Mouse (Mus musculus): ENCODE measurements at regions not wholly inside any gene's neighbourhood (a gene's known extent, or its start where the extent isn't known, plus 50 kb on each side); places are given as distances from the start of the nearest gene placed in this dataset.

GRCm38 (mm10) chr10:42072131-42072530 is 53.9 kb upstream of the Armc2 start:
- WGBS: 43% methylated on average over 3 of the region's 3 CpGs
- Histone ChIP-seq H3K27me3 (ENCODE audit: low read depth, poor library complexity, severe bottlenecking) (peaks cover 21% of the 10 kb centered on the region; the same call in 1 of the 2 replicates), H3K27ac (replicated peaks) (peak overlapping the region; percentile 76), H3K9me3 (replicated peaks) (no peaks in the 10 kb centered on the region), H3K4me3 (no peak overlapping the region), H3K4me1 (peaks cover 36% of the 10 kb centered on the region), H3K36me3 (no peaks in the 10 kb centered on the region)
- DNase-seq (ENCODE audit: low spot score): peak; percentile 12

DNA sequence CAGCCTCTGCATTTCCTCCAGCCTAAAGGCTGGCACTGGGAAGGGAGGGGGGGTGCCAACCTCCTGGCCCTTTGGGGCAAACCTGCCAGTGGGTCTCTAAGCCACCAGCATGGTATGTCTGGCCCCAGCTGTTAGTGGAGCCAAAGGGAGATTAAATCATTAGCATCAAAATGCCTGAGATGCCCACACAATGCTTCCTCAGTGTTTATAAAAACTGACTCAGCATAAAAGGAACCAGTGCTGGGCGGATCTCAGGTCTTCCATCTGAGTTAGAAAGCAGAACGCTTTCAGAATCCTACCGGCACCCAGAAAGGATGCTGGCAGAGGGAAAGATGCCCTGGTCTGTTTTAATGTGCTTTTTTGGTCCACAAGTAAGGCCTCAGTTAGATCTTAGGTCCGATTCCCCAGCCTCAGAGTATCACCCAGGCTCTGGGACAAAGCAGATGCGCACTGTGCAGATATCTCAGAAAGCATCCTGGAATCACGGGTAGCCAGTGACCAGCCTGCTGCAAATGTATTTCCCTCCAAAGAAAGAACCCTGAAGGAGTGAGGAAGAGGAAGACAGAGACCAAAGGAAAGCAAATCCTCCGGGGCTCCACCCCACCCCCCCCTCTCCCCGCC is 53.3 kb upstream of the Armc2 start:
- peak; percentile 38 for DNase-seq (ENCODE audit: low spot score)
- H3K36me3 ChIP-seq: no peaks in the 10 kb centered on the region
- no peaks in the 10 kb centered on the region for H3K9me3 ChIP-seq (replicated peaks)
- H3K27me3 ChIP-seq (ENCODE audit: low read depth, poor library complexity, severe bottlenecking): peaks cover 21% of the 10 kb centered on the region; the same call in 1 of the 2 replicates
- H3K4me3 ChIP-seq: peak overlapping the region; percentile 31; the same call in 1 of the 2 replicates
- H3K27ac ChIP-seq (replicated peaks): peak overlapping the region; percentile 76
- H3K4me1 ChIP-seq: peaks cover 36% of the 10 kb centered on the region
- WGBS: 13% methylated on average over 8 of the region's 8 CpGs

DNA sequence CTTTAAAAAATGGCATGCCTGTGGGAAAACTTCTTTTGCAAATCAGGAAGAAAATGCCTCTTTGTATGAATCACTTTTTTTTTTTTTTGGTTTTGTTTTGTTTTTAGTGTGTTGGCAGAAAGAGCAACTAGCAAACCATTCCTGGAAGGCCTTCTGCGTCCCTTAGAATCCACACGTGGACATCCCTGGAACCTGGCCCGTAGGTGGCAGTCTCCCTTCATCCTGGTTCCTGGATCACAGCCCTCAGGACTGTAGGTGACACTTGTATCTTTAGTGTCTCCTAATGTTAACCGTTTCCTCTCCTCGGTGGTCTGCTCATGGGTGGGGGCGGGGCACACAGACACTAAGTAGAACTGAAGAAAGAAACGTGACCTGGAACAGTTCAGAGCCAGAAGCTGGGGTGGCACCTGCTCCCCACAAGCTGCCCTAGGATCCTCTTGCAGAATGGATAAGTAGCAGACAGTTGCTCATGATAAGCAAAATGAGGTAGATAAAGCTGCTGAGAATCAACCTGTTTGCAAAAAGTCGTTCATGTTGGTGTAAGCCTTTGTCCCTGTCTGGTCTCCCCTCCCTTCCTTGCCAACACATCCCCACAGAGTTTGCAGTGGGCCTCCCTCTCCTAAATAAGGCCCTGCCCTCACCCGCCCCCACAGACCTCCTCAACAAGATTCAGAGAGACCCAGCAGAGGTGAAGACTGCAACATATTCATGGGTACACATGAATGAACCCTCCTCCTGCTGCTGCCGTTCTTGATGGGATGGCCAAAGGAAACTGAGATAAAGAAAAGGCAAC is 52.6 kb upstream of the Armc2 start:
- peaks cover 36% of the 10 kb centered on the region for H3K4me1 ChIP-seq
- DNase-seq (ENCODE audit: low spot score): peak; percentile 23
- no peaks in the 10 kb centered on the region for H3K36me3 ChIP-seq
- peak overlapping the region; percentile 31; the same call in 1 of the 2 replicates for H3K4me3 ChIP-seq
- WGBS: 24% methylated on average over 10 of the region's 10 CpGs
- peak overlapping the region; percentile 76 for H3K27ac ChIP-seq (replicated peaks)
- H3K9me3 ChIP-seq (replicated peaks): no peaks in the 10 kb centered on the region
- peaks cover 21% of the 10 kb centered on the region; the same call in 1 of the 2 replicates for H3K27me3 ChIP-seq (ENCODE audit: low read depth, poor library complexity, severe bottlenecking)

- WGBS: 90% methylated on average over 8 of the region's 8 CpGs
- no peaks in the 10 kb centered on the region for H3K9me3 ChIP-seq (replicated peaks)
Measured at GRCm38 (mm10) chr10:42069751-42070150, 51.5 kb upstream of the Armc2 start.

DNA sequence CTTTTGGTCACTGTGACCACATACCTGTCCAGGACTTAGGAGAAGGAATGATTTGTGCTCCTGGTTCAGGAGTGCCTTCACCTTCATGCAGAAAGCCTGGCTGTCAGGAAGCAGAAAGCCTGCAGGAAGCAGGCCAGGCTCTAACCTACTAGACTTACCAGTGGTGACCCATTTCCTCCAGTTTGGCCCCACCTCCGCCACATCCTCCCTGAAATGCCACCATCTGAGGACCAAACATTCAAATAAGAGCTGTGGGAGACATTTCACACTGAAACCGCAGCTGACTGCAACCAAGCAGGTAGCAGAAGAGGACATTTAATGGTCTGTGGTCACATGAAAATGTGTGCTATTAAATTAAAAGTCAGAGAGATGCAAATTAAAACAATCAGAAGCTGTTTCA is 50.3 kb upstream of the Armc2 start:
- Histone ChIP-seq H3K27ac (replicated peaks) (no peak overlapping the region), H3K4me1 (peaks cover 41% of the 10 kb centered on the region), H3K27me3 (ENCODE audit: low read depth, poor library complexity, severe bottlenecking) (peaks cover 9% of the 10 kb centered on the region; the same call in 1 of the 2 replicates), H3K9me3 (replicated peaks) (no peaks in the 10 kb centered on the region), H3K36me3 (no peaks in the 10 kb centered on the region), H3K4me3 (no peak overlapping the region)
- WGBS: 90% methylated on average over 2 of the region's 2 CpGs
- no peak for DNase-seq (ENCODE audit: low spot score)

More at GRCm38 (mm10) chr10:42069751-42070150, 51.5 kb upstream of the Armc2 start:
- H3K4me1 ChIP-seq: peaks cover 38% of the 10 kb centered on the region
- H3K27ac ChIP-seq (replicated peaks): no peak overlapping the region
- no peaks in the 10 kb centered on the region for H3K36me3 ChIP-seq
- DNase-seq (ENCODE audit: low spot score): no peak
- H3K27me3 ChIP-seq (ENCODE audit: low read depth, poor library complexity, severe bottlenecking): peaks cover 16% of the 10 kb centered on the region; the same call in 1 of the 2 replicates
- H3K4me3 ChIP-seq: no peak overlapping the region

All from midbrain, embryonic 10.5 days (tissue).